Mouse (Mus musculus): Measurements from ENCODE around the gene Nin. TPM values are rescaled to one million over a fixed set of nuclear protein-coding genes. Genes with fewer than 3 reads are reported as not detected.

The Nin gene
- polyA plus RNA-seq, 1 experiment: 21.4 TPM

- TF ChIP-seq GATA1 (IDR thresholded peaks at IDR 0.05; ENCODE audit: low read length): no peak
These were observed 150.4 kb downstream of the Nin start for GRCm38 (mm10) chr12:69963141-69963540.

- TF ChIP-seq GATA1 (IDR thresholded peaks at IDR 0.05; ENCODE audit: low read length): no peak
These were observed 151.0 kb downstream of the Nin start for GRCm38 (mm10) chr12:69962468-69962867.

Other genes starting within 250 kb of the Nin start
- gene Atl1, start 221.1 kb downstream of the Nin start, polyA plus RNA-seq (2012): 0.50 and 0.62 TPM in 2 replicates
- 4.9 and 9.3 TPM in 2 replicates for gene Map4k5, start 220.5 kb downstream of the Nin start, polyA plus RNA-seq (2012)
- 32.3 and 41.9 TPM in 2 replicates for gene Sav1, start 126.7 kb downstream of the Nin start, polyA plus RNA-seq (2012)
- not detected in 2 replicates for gene Abhd12b, start 40.4 kb upstream of the Nin start, polyA plus RNA-seq (2012)
- gene Pygl, start 117.8 kb upstream of the Nin start, polyA plus RNA-seq (2012): 0.04 and 0.09 TPM in 2 replicates
- not detected in 2 replicates for gene Trim9, start 233.9 kb upstream of the Nin start, polyA plus RNA-seq (2012)

Measured in G1E-ER4 (cell line).